Mouse (Mus musculus): ENCODE data around the gene Brpf3. TPM values are rescaled to one million over a fixed set of nuclear protein-coding genes. Genes with fewer than 3 reads are reported as not detected.
A peak's percentile ranks its signal among the peaks of the same experiment; 100 is the strongest.

Brpf3 gene
- polyA plus RNA-seq, 1 experiment from 2014 or later: 11.3 TPM

GRCm38 (mm10) chr17:28882810-28883209, 81.9 kb downstream of the Brpf3 start:
- no peak overlapping the region for H3K9ac ChIP-seq
- H3K9me3 ChIP-seq: peaks cover under 1% of the 10 kb centered on the region; the same call in 1 of the 2 replicates
- no peaks in the 10 kb centered on the region for H3K36me3 ChIP-seq
- ATAC-seq (ENCODE audit: low FRiP score, low read depth): no peak
- no peak overlapping the region for H3K27ac ChIP-seq
- peak overlapping the region; percentile 36; the same call in 1 of the 2 replicates for H3K4me2 ChIP-seq (replicated peaks)
- peaks cover 10% of the 10 kb centered on the region for H3K4me1 ChIP-seq
- H3K27me3 ChIP-seq: peaks cover 16% of the 10 kb centered on the region
- WGBS: 50% methylated on average over 8 of the region's 8 CpGs
- no peak overlapping the region for H3K4me3 ChIP-seq

- Histone ChIP-seq H3K27me3 (peaks cover 16% of the 10 kb centered on the region), H3K4me2 (replicated peaks) (no peak overlapping the region), H3K9ac (no peak overlapping the region), H3K4me1 (peaks cover 10% of the 10 kb centered on the region), H3K4me3 (no peak overlapping the region), H3K27ac (no peak overlapping the region), H3K36me3 (no peaks in the 10 kb centered on the region), H3K9me3 (peaks cover 7% of the 10 kb centered on the region; the same call in 1 of the 2 replicates)
- ATAC-seq (ENCODE audit: low FRiP score, low read depth): no peak
- WGBS: 68% methylated on average over 10 of the region's 10 CpGs
Observed at GRCm38 (mm10) chr17:28883941-28884516, 83.1 kb downstream of the Brpf3 start.

GRCm38 (mm10) chr17:28885231-28885630, 84.3 kb downstream of the Brpf3 start:
- H3K27me3 ChIP-seq: peaks cover 15% of the 10 kb centered on the region
- WGBS: 87% methylated on average over 8 of the region's 8 CpGs
- H3K4me3 ChIP-seq: no peak overlapping the region
- H3K9ac ChIP-seq: no peak overlapping the region
- H3K4me2 ChIP-seq (replicated peaks): no peak overlapping the region
- H3K9me3 ChIP-seq: peaks cover 11% of the 10 kb centered on the region; the same call in 1 of the 2 replicates
- H3K36me3 ChIP-seq: no peaks in the 10 kb centered on the region
- no peak for ATAC-seq (ENCODE audit: low FRiP score, low read depth)
- H3K27ac ChIP-seq: no peak overlapping the region
- peaks cover 5% of the 10 kb centered on the region for H3K4me1 ChIP-seq

- Histone ChIP-seq H3K36me3 (no peaks in the 10 kb centered on the region), H3K4me2 (replicated peaks) (no peak overlapping the region), H3K4me1 (peaks cover 3% of the 10 kb centered on the region; the same call in 1 of the 2 replicates), H3K27ac (no peak overlapping the region), H3K9me3 (peaks cover 13% of the 10 kb centered on the region; the same call in 1 of the 2 replicates), H3K9ac (no peak overlapping the region), H3K4me3 (no peak overlapping the region), H3K27me3 (peaks cover 4% of the 10 kb centered on the region)
- WGBS: 83% methylated on average over 8 of the region's 8 CpGs
- no peak for ATAC-seq (ENCODE audit: low FRiP score, low read depth)
Observed at GRCm38 (mm10) chr17:28886266-28886665, 85.4 kb downstream of the Brpf3 start.

Other genes with a start within 250 kb of the Brpf3 start
- 0.60 and 0.91 TPM in 2 replicates for gene Clps, start 240.3 kb upstream of the Brpf3 start, polyA plus RNA-seq (2015; fragmentation: Nextera tagmentation; extraction: Ambion mirVana)
- 0.46 and 0.56 TPM in 2 replicates for gene Lhfpl5, start 225.4 kb upstream of the Brpf3 start, polyA plus RNA-seq (2015; fragmentation: Nextera tagmentation; extraction: Ambion mirVana)
- 93.3 and 97.9 TPM in 2 replicates for gene Srpk1, start 178.4 kb upstream of the Brpf3 start, polyA plus RNA-seq (2015; fragmentation: Nextera tagmentation; extraction: Ambion mirVana)
- 0.98 and 1.2 TPM in 2 replicates for gene Slc26a8, start 110.9 kb upstream of the Brpf3 start, polyA plus RNA-seq (2015; fragmentation: Nextera tagmentation; extraction: Ambion mirVana)
- gene Mapk14, start 109.8 kb upstream of the Brpf3 start, polyA plus RNA-seq (2015; fragmentation: Nextera tagmentation; extraction: Ambion mirVana): 37.1 and 37.8 TPM in 2 replicates
- gene AC170998.1, start 75.0 kb upstream of the Brpf3 start, polyA plus RNA-seq (2015; fragmentation: Nextera tagmentation; extraction: Ambion mirVana): 3.2 and 3.7 TPM in 2 replicates
- gene Mapk13, start 31.8 kb upstream of the Brpf3 start, polyA plus RNA-seq (2015; fragmentation: Nextera tagmentation; extraction: Ambion mirVana): 29.0 and 29.8 TPM in 2 replicates
- 0.38 and 0.53 TPM in 2 replicates for gene Pnpla1, start 57.3 kb downstream of the Brpf3 start, polyA plus RNA-seq (2015; fragmentation: Nextera tagmentation; extraction: Ambion mirVana)
- gene 4930539E08Rik, start 114.2 kb downstream of the Brpf3 start, polyA plus RNA-seq (2015; fragmentation: Nextera tagmentation; extraction: Ambion mirVana): 0.27 and 0.36 TPM in 2 replicates
- gene Pxt1, start 142.8 kb downstream of the Brpf3 start, polyA plus RNA-seq (2015; fragmentation: Nextera tagmentation; extraction: Ambion mirVana): not detected in 2 replicates
- gene Kctd20, start 150.9 kb downstream of the Brpf3 start, polyA plus RNA-seq (2015; fragmentation: Nextera tagmentation; extraction: Ambion mirVana): 105 and 120 TPM in 2 replicates
- 119 and 120 TPM in 2 replicates for gene Stk38, start 206.9 kb downstream of the Brpf3 start, polyA plus RNA-seq (2015; fragmentation: Nextera tagmentation; extraction: Ambion mirVana)
- gene Srsf3, start 231.5 kb downstream of the Brpf3 start, polyA plus RNA-seq (2015; fragmentation: Nextera tagmentation; extraction: Ambion mirVana): 694 and 714 TPM in 2 replicates

Measured in limb, embryonic 13.5 days (tissue).